Mouse (Mus musculus): ENCODE data around the gene Stxbp4. TPM values are rescaled to one million over a fixed set of nuclear protein-coding genes. Genes with fewer than 3 reads are reported as not detected.

The Stxbp4 gene
- polyA plus RNA-seq (2015; fragmentation: Nextera tagmentation; extraction: Ambion mirVana): 1.3 and 1.9 TPM in 2 replicates

GRCm38 (mm10) chr11:90637440-90638311 is at the start of gene Stxbp4, which contains the start of gene Cox11:
Gene Stxbp4 (minus strand): TSS chr11:90638084.
Gene Cox11 (plus strand): TSS chr11:90638173.
- ATAC-seq: peak; percentile 97
- H3K4me2 ChIP-seq (ENCODE audit: low read depth, low read length): peak within 1 kb of the TSS; percentile 89

GRCm38 (mm10) chr11:90687040-90687439 is 49.2 kb upstream of the Stxbp4 start:
- no peak for TF ChIP-seq EP300 (IDR thresholded peaks at IDR 0.05; ENCODE audit: low read depth)
- no peak for TF ChIP-seq CTCF (IDR thresholded peaks at IDR 0.05; ENCODE audit: low read depth)
- DNase-seq (no peak), ATAC-seq (peak; percentile 74)
- Histone ChIP-seq H3K9ac (replicated peaks) (peak overlapping the region; percentile 78), H3K27me3 (ENCODE audit: insufficient read depth, low read length) (no peaks in the 10 kb centered on the region), H3K27ac (ENCODE audit: low read depth) (peak overlapping the region; percentile 67), H3K4me3 (ENCODE audit: low read depth, low read length) (peak overlapping the region; percentile 82), H3K4me1 (ENCODE audit: insufficient read depth) (peaks cover 24% of the 10 kb centered on the region), H3K36me3 (replicated peaks; ENCODE audit: insufficient read depth, low read length) (peaks cover 13% of the 10 kb centered on the region; the same call in 1 of the 2 replicates), H3K4me2 (ENCODE audit: low read depth, low read length) (peak overlapping the region; percentile 85), H3K9me3 (ENCODE audit: low read length) (no peaks in the 10 kb centered on the region)
- WGBS (ENCODE audit: insufficient replicate concordance): 2% methylated on average over 16 of the region's 17 CpGs

More at GRCm38 (mm10) chr11:90637440-90638311, at the start of gene Stxbp4, which contains the start of gene Cox11:
- peak; percentile 94 for DNase-seq
- Histone ChIP-seq H3K4me1 (ENCODE audit: insufficient read depth) (peaks cover 14% of the 10 kb centered on the region), H3K9me3 (ENCODE audit: low read length) (no peaks in the 10 kb centered on the region), H3K4me3 (ENCODE audit: low read depth, low read length) (peak within 1 kb of the TSS; percentile 100), H3K27me3 (ENCODE audit: insufficient read depth, low read length) (no peaks in the 10 kb centered on the region), H3K9ac (replicated peaks) (peak within 1 kb of the TSS; percentile 99), H3K36me3 (replicated peaks; ENCODE audit: insufficient read depth, low read length) (no peaks in the 10 kb centered on the region; the same call in 1 of the 2 replicates), H3K27ac (ENCODE audit: low read depth) (peak within 1 kb of the TSS; percentile 94)
- under 1% methylated on average over 48 of the region's 48 CpGs for whole genome bisulfite sequencing (ENCODE audit: insufficient replicate concordance)
- TF ChIP-seq EP300 (IDR thresholded peaks at IDR 0.05; ENCODE audit: low read depth): peak; percentile 91
- TF ChIP-seq CTCF (IDR thresholded peaks at IDR 0.05; ENCODE audit: low read depth): peak; percentile 69

DNA sequence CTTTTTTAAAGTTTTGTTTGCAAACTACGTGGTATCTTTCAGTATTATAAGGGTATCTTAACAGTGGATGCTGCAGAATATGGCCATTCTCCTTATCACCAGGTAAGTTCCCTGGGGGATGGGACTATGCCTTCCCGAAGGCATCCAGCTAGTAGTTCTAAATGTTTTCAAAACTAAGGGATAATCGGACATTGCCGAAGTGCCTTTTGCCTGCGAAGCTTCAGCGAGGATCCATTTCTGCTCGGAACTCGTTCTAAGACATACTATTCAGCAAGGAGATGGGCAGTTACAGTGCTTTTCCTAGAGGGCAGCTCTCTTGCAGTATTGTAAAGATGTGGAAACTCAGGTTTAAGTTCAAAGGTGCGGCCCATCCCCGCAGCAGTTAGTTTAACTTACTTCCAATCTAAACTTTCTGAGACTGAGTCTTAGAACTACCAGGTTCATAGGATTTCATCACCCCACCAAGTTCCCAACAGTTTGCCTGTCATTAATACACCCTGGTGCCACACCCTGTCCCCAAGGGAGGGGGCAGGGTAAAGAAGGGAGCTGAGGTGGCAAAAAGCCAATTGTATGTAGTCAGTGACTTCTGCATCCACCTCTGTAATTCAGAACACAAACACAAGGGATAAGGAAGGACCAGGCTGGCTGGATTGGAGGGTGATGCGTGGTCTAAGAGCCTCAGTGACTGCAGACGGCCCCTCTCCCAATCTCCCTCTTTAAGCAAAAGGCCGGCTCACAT is 48.6 kb upstream of the Stxbp4 start:
- 63% methylated on average over 13 of the region's 13 CpGs for WGBS (ENCODE audit: insufficient replicate concordance)
- Histone ChIP-seq H3K9ac (replicated peaks) (peak overlapping the region; percentile 78), H3K4me1 (ENCODE audit: insufficient read depth) (peaks cover 24% of the 10 kb centered on the region), H3K4me3 (ENCODE audit: low read depth, low read length) (peak overlapping the region; percentile 82), H3K27me3 (ENCODE audit: insufficient read depth, low read length) (no peaks in the 10 kb centered on the region), H3K4me2 (ENCODE audit: low read depth, low read length) (peak overlapping the region; percentile 85), H3K9me3 (ENCODE audit: low read length) (no peaks in the 10 kb centered on the region), H3K27ac (ENCODE audit: low read depth) (peak overlapping the region; percentile 67), H3K36me3 (replicated peaks; ENCODE audit: insufficient read depth, low read length) (peaks cover 13% of the 10 kb centered on the region; the same call in 1 of the 2 replicates)
- peak; percentile 60 for DNase-seq
- peak; percentile 73 for ATAC-seq
- TF ChIP-seq CTCF (IDR thresholded peaks at IDR 0.05; ENCODE audit: low read depth): no peak
- TF ChIP-seq EP300 (IDR thresholded peaks at IDR 0.05; ENCODE audit: low read depth): no peak

DNA sequence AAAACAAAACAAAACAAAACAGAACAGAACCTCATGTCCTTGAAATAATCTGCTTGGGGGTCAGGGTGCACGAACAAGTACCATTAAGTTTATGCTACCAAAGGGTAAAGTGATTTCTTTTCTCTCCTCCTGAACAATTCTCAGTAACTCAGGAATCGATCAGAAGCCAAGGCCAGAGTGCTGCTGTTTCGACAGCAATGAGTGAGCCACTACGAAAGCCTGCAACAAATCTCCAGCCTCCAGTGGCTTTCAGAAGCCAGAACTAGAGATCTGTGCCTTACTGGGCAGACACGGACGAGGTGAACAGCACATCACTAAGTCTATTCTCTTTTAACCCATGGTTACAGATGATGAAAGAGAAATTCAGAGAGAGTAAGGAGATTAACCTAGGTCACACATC is 47.3 kb upstream of the Stxbp4 start:
- H3K4me1 ChIP-seq (ENCODE audit: insufficient read depth): peaks cover 24% of the 10 kb centered on the region
- H3K27me3 ChIP-seq (ENCODE audit: insufficient read depth, low read length): no peaks in the 10 kb centered on the region
- H3K4me3 ChIP-seq (ENCODE audit: low read depth, low read length): no peak overlapping the region
- H3K36me3 ChIP-seq (replicated peaks; ENCODE audit: insufficient read depth, low read length): peaks cover 23% of the 10 kb centered on the region
- no peaks in the 10 kb centered on the region for H3K9me3 ChIP-seq (ENCODE audit: low read length)
- no peak for ATAC-seq
- peak overlapping the region; percentile 85 for H3K4me2 ChIP-seq (ENCODE audit: low read depth, low read length)
- H3K9ac ChIP-seq (replicated peaks): 0 out of 2 replicates have a peak overlapping the region, but pooled peaks have one; percentile 78
- WGBS (ENCODE audit: insufficient replicate concordance): 58% methylated on average over 6 of the region's 6 CpGs
- no peak for TF ChIP-seq CTCF (IDR thresholded peaks at IDR 0.05; ENCODE audit: low read depth)
- TF ChIP-seq EP300 (IDR thresholded peaks at IDR 0.05; ENCODE audit: low read depth): no peak
- H3K27ac ChIP-seq (ENCODE audit: low read depth): 0 out of 2 replicates have a peak overlapping the region, but pooled peaks have one; percentile 5
- no peak for DNase-seq

DNA sequence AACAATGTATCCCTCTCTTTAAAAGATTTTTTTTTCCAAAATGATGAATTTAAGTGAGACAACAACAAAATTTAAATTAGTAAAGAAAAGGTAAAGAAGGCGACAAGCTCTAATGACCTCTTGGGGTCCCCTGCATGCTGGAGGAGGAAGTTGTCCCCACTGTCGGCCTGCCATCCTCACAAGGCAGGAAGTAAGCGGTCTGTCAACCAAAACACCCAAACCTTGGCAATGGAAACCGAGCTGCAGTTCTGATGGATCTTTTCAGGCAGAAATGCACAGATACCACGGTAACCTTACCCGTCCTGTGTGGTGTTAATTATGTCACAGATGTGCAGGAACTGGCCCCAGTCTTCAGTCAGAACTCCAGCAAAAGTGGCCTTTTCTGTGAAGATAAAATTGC is 46.9 kb upstream of the Stxbp4 start:
- Histone ChIP-seq H3K27ac (ENCODE audit: low read depth) (0 out of 2 replicates have a peak overlapping the region, but pooled peaks have one; percentile 5), H3K9me3 (ENCODE audit: low read length) (no peaks in the 10 kb centered on the region), H3K4me3 (ENCODE audit: low read depth, low read length) (no peak overlapping the region), H3K36me3 (replicated peaks; ENCODE audit: insufficient read depth, low read length) (peaks cover 26% of the 10 kb centered on the region), H3K27me3 (ENCODE audit: insufficient read depth, low read length) (no peaks in the 10 kb centered on the region), H3K4me2 (ENCODE audit: low read depth, low read length) (peak overlapping the region; percentile 85; the same call in 1 of the 2 replicates), H3K4me1 (ENCODE audit: insufficient read depth) (peaks cover 24% of the 10 kb centered on the region), H3K9ac (replicated peaks) (0 out of 2 replicates have a peak overlapping the region, but pooled peaks have one; percentile 5)
- TF ChIP-seq EP300 (IDR thresholded peaks at IDR 0.05; ENCODE audit: low read depth): no peak
- TF ChIP-seq CTCF (IDR thresholded peaks at IDR 0.05; ENCODE audit: low read depth): no peak
- ATAC-seq: no peak
- no peak for DNase-seq
- 38% methylated on average over 6 of the region's 6 CpGs for WGBS (ENCODE audit: insufficient replicate concordance)

Measured in liver, postnatal 0 days (tissue).